Mouse (Mus musculus) yolk sac, embryonic 10.5 days (tissue): Measurements from ENCODE around the gene Fgf7.

Source experiments
- DNase-seq: peaks from one replicate; pipeline ENCODE4 v3.0.0-alpha.2; 2017; ENCODE audit warnings: low spot score

The Fgf7 gene

DNA sequence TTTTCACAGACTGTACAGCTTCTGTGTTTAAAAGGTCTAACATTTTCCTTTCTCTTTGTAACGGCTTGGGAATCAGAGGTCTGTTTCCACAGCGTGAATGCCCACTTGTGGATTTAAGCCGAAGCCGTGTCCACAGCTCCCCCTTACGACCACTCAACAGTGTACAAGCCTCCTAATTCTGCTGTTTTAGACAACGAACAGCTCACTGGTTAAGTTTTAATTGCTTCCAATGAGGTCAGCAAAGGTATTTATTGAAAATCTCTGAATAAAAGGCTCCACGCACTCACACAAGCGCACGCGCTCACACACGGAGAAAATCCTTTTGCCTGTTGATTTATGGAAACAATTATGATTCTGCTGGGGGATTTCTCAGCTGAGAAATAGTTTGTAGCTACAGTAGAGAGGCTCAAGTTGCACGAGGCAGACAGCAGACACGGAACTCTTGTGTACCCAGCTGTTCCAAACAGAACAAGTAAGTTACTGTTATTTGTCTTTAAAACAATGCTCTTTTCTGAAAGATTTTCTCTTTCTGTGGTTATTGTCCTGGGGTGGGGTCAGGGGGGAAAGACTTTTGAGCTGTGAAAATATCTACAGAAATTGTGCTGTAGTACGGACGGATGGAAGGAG, at the start of gene Fgf7:
Gene Fgf7 (plus strand): TSS at position 280 of the 627 bp plus-strand sequence.
- DNase-seq = no peak

GRCm38 (mm10) chr2:126002291-126002690, 32.2 kb upstream of the Fgf7 start:
- DNase-seq = no peak

DNA sequence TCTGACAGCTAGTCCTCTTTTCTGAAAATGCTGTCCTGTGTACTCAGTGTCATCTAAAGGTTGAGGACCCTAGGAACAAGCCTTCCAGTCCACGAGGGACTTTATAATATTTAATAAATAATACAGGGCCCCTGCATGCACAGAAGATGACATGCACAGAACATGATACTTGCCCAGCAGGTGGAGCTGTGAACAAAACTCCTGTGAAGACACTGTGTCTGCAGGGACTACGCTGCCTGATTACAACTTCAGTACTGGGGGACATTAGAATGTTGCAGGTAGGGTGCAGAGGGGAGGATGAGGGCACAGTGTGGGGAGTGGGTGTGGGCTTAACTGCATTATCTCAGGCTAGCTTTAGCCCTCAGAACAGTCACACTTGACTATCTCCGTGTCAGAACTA, 28.4 kb upstream of the Fgf7 start:
- peak; percentile 11 for DNase-seq

- no peak for DNase-seq
These were observed 27.7 kb upstream of the Fgf7 start for GRCm38 (mm10) chr2:126006742-126007141.

DNA sequence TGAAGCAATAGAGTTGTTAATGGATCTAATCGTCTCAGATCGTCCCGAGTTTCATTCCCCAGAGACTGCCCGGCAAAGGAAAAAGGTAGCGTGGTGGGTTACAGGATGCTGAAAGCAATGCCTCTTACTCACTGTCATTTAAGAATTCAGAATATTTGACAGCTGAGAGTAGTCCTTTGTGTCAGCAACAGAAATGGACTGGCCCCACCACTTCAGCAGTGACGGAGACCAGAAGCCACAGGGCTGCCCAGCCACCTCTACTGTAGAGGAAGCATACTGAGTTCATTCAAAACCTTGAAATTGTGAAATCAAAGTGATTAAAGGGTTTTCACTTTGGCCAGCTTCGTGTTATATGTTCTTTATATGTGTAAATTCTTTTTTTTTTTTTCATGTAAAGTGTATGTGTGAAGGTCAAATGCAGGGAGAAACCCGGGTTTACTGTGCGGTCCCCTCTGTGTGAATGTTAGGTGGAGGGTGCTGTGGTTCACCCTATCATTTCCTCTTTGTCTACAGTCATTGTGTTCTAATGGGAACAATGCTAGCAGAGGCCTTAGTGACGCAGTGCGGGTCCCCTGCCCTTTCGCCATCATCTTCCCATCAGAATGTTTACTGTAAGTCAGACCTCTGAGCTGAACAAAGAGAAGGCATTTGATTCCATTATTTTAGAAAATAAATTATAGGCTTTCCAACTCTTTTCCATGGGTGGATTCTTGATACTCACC, 19.3 kb upstream of the Fgf7 start:
- DNase-seq = no peak

DNA sequence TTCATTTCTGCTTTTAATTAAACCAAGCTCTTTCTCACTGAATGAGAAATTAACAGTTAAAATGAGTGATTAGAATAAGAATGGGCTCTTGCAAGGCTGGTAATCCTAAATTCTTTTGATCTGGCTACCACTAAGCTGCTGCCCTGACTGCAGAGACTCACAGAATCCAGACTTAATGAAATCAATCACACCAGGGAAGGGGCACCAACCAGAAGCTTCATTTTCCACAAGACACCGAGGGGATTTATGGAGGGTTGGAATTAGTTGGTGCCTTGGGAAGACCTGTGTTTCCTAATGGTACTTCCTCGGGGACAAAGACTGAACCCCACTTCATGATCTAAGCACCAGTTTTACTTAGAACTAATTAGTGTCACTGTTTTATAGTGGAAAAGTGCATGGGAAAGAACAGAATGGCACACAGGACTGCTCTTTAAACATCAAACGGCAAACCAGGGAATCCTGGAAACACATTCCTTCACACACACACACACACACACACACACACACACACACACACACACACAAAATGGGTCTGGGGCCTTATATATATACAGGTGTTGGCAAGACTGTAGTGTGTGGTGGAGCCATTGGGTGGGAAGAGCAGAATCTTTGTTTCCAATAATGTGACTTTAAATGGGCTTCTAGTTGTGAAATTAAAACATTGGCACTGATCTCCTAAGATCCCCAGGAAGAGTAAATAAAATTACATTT, 18.5 kb upstream of the Fgf7 start:
- no peak for DNase-seq

DNA sequence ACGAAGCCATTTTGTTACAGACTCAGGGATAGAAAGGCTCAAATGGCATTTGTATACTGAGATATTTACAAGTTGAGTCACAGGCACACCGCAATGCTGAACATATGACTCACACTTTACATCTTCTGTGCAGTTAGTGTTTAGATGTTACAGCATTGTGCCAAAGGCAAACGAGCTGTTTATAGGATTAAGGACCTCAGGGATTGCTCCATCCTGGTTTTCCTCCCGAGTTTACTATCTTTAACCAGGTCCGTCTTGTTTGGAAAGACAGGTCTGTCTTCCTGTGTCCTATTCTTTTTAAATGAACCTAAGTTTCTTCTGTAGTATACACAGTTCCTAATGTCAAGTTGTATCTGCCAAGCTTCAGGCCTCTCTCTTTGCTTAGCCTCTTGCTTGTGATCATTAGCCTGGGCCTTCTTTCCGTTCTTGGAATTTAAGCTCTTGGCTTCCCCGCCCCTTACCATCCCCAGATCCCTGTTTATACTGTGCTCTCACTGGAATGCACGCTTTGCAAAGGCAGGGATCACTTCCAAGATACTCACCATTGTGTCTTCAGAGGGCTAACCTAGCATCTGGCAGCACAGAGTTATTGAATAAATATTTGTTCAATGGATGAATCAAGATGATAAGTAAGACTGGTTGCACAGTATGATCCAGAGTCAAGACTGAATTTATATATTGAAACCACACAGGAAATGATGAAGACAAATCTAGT, 3.1 kb upstream of the Fgf7 start:
- DNase-seq = peak; percentile 14

GRCm38 (mm10) chr2:126033114-126033972, 1.1 kb upstream of the Fgf7 start:
- DNase-seq = no peak

GRCm38 (mm10) chr2:126035013-126035770, 734 bp downstream of the Fgf7 start:
- DNase-seq = no peak

DNA sequence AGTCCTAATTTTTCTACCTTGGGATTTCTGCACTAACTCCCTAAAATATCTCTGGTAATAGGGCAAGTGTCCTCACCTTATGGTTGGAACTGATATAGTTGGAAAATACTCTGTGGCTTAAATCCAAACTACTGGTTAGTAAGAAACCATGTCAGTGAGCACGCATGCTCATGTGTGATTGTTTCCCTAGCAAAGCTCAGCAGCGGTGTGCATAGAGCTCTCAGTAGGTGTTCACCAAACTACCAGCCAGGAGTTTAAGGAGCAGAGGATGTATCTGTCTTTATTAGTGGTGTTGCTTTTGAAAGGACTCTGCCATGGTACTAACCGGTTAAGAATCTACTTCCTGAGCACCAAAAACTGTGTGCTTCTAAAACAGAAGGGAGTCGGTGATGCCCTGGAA, 1.7 kb downstream of the Fgf7 start:
- DNase-seq = no peak

DNA sequence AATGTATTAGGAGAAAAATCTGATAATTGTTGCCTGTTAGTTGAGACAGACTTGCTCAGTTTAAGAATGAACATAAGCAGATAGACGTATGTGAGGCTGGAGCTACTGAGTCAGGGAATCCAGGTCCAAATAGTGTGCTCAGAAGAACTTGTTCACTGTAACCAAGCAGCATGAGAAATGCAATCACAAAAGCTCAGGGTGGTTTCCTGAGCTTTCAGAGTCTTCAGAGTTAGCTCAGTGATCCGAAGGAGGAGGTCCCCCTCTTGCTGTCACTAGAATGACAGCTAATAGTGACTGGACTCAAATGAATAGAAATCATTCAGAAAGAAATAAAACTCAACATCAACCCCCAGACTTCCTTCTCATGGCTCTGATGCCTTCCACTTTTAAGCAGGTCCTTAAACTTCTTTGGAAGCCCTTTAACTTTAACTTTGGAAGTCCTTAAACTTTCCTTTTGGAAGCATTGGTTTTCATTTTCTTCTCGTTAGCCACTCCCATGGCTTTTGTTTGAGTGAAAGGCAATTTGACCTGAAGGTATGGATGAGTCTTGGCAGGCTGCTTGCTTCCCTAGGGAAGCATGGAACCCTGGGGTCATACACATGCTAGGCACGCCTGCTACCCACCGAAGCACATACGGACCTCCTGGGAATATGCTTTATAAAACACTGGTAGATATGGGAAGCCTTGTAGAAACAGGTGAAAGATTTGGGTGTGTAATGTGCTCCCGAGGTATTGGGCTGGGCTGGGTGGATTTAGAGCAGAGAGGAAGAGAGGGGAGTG, 4.0 kb downstream of the Fgf7 start:
- no peak for DNase-seq

DNA sequence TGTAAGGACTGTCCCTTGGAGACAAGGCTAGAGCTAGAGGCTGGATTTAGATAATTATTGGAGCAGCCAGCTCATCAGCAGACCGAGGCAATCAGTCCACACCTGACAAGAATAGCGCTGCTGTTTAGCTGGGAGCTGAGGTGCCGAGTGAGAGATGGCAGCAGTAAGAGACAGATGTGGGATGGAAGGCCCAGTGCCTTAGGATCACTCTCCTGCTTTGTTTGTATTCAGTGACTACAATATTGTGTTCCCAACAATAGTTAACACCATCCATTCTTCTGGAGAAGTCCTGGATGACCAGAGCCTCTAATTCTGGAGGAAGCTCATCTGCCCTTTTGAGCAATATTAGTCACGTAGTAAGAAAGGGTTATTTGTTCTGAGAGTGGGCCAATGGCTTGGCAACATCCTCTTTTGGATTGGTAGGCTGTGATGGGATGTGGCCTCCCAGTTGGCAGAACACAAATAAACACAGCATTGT, 5.0 kb downstream of the Fgf7 start:
- no peak for DNase-seq

GRCm38 (mm10) chr2:126040651-126041050, 6.2 kb downstream of the Fgf7 start:
- no peak for DNase-seq

GRCm38 (mm10) chr2:126041237-126041636, 6.8 kb downstream of the Fgf7 start:
- DNase-seq = no peak

- no peak for DNase-seq
These were observed 8.2 kb downstream of the Fgf7 start for GRCm38 (mm10) chr2:126042674-126043073.

DNA sequence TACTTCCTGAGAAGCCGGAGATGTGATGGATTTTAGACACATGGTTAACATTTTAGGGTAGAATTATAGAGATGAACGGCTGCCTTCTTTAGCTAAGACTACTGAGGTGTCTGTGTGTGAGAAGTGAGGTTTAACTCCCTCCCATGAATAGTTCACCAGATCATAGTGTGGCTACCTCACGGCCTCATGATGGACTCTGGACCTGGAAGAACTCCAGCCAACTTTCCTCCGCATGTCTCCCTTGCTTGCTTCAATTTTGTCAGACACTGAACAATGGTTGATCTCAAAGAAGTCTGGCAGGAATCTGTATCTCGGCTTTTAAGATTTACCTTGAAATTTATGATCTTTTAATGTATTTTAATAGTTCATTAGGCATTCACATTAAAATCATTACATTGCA, 11.2 kb downstream of the Fgf7 start:
- no peak for DNase-seq

DNA sequence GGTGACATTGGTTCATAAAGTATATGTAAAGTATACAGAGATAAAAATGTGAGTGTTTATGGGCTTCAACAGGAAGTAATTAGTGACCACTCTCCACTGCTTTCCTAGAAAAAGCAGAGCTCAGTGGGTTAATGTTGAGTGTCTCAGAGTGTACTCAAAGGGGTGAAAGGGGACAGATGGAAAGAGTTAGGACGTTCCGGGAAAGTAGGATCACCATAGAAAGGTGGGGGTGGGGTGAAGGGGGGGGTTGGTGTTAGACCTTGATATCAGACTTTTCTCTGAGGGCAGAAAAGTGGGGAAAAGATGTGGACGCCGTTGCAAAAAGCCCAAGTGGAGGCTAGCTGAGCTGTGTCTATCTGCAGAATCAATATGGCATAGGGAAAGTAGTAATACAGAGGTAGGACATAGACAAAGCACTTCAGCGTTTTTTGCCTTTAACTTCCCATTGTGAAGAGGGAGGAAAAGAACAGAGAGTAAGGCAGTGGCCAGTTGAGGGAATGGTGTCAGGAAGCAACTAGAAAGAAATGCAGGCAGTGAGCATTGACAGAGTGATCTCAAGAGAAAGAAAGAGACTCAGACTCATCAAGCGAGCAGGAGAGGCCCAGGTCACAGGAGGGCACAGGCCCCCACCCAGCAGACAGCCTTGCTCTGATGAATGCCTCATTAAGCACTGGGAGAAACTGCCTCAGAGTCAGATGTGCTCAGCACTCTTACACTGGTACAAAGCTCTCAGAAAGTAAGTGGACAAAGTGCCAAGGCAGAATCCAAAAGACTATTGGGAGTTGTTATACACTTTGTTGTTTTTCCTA, 18.5 kb downstream of the Fgf7 start:
- no peak for DNase-seq

- no peak for DNase-seq
These were observed 19.2 kb downstream of the Fgf7 start for GRCm38 (mm10) chr2:126053657-126054056.

GRCm38 (mm10) chr2:126060595-126060994, 26.1 kb downstream of the Fgf7 start:
- no peak for DNase-seq
